Mouse (Mus musculus): ENCODE results near the gene Rfc4. TPM values are rescaled to one million over a fixed set of nuclear protein-coding genes. Genes with fewer than 3 reads are reported as not detected.

Gene Rfc4
- polyA plus RNA-seq, 1 experiment from 2014 or later = 94.2 TPM

- ATAC-seq (ENCODE audit: low FRiP score) = no peak
- H3K9me3 ChIP-seq (replicated peaks) = no peaks in the 10 kb centered on the region
- WGBS = 94% methylated on average over 13 of the region's 13 CpGs
Measured at GRCm38 (mm10) chr16:23157013-23157412, 29.5 kb upstream of the Rfc4 start.

GRCm38 (mm10) chr16:23154261-23154660 is 26.7 kb upstream of the Rfc4 start:
- no peak overlapping the region for H3K4me2 ChIP-seq (replicated peaks)
- H3K9me3 ChIP-seq (replicated peaks) = no peaks in the 10 kb centered on the region

More at GRCm38 (mm10) chr16:23157013-23157412, 29.5 kb upstream of the Rfc4 start:
- Histone ChIP-seq H3K4me2 (replicated peaks) (no peak overlapping the region), H3K27ac (no peak overlapping the region), H3K4me1 (no peaks in the 10 kb centered on the region), H3K27me3 (no peaks in the 10 kb centered on the region), H3K9ac (no peak overlapping the region), H3K36me3 (no peaks in the 10 kb centered on the region), H3K4me3 (no peak overlapping the region)

GRCm38 (mm10) chr16:23151423-23151822 is 23.9 kb upstream of the Rfc4 start:
- no peaks in the 10 kb centered on the region for H3K9me3 ChIP-seq (replicated peaks)
- no peaks in the 10 kb centered on the region for H3K27me3 ChIP-seq
- H3K27ac ChIP-seq = no peak overlapping the region
- no peak overlapping the region for H3K9ac ChIP-seq
- H3K36me3 ChIP-seq = no peaks in the 10 kb centered on the region
- H3K4me1 ChIP-seq = no peaks in the 10 kb centered on the region
- H3K4me2 ChIP-seq (replicated peaks) = no peak overlapping the region
- 28% methylated on average over 2 of the region's 2 CpGs for WGBS
- H3K4me3 ChIP-seq = no peak overlapping the region
- no peak for ATAC-seq (ENCODE audit: low FRiP score)

More at GRCm38 (mm10) chr16:23154261-23154660, 26.7 kb upstream of the Rfc4 start:
- ATAC-seq (ENCODE audit: low FRiP score) = no peak
- H3K36me3 ChIP-seq = no peaks in the 10 kb centered on the region
- WGBS = 86% methylated on average over 5 of the region's 5 CpGs
- no peak overlapping the region for H3K4me3 ChIP-seq
- H3K4me1 ChIP-seq = no peaks in the 10 kb centered on the region
- H3K9ac ChIP-seq = no peak overlapping the region
- no peak overlapping the region for H3K27ac ChIP-seq
- H3K27me3 ChIP-seq = no peaks in the 10 kb centered on the region

GRCm38 (mm10) chr16:23149396-23149795 is 21.9 kb upstream of the Rfc4 start:
- no peak for ATAC-seq (ENCODE audit: low FRiP score)
- no peaks in the 10 kb centered on the region for H3K9me3 ChIP-seq (replicated peaks)
- H3K9ac ChIP-seq = no peak overlapping the region
- no peaks in the 10 kb centered on the region for H3K4me1 ChIP-seq
- no peak overlapping the region for H3K4me2 ChIP-seq (replicated peaks)
- H3K36me3 ChIP-seq = no peaks in the 10 kb centered on the region
- no peaks in the 10 kb centered on the region for H3K27me3 ChIP-seq
- WGBS = 87% methylated on average over 8 of the region's 8 CpGs
- H3K27ac ChIP-seq = no peak overlapping the region
- no peak overlapping the region for H3K4me3 ChIP-seq

GRCm38 (mm10) chr16:23148936-23149335 is 21.4 kb upstream of the Rfc4 start:
- Histone ChIP-seq H3K4me2 (replicated peaks) (no peak overlapping the region), H3K27me3 (no peaks in the 10 kb centered on the region), H3K9me3 (replicated peaks) (no peaks in the 10 kb centered on the region), H3K27ac (no peak overlapping the region), H3K36me3 (no peaks in the 10 kb centered on the region), H3K4me1 (no peaks in the 10 kb centered on the region), H3K9ac (no peak overlapping the region), H3K4me3 (no peak overlapping the region)
- ATAC-seq (ENCODE audit: low FRiP score) = no peak
- WGBS = 67% methylated on average over 2 of the region's 2 CpGs

- H3K4me2 ChIP-seq (replicated peaks) = no peak within 1 kb of the TSS
- no peak within 1 kb of the TSS for H3K4me3 ChIP-seq
- no peak for ATAC-seq (ENCODE audit: low FRiP score)
- no peak within 1 kb of the TSS for H3K9ac ChIP-seq
- 83% methylated on average over 3 of the region's 3 CpGs for WGBS
- no peaks in the 10 kb centered on the region for H3K27me3 ChIP-seq
- no peak within 1 kb of the TSS for H3K27ac ChIP-seq
- no peaks in the 10 kb centered on the region for H3K4me1 ChIP-seq
- H3K36me3 ChIP-seq = no peaks in the 10 kb centered on the region
- no peaks in the 10 kb centered on the region for H3K9me3 ChIP-seq (replicated peaks)
Measured at GRCm38 (mm10) chr16:23146280-23146679, 18.7 kb upstream of the Rfc4 start, which contains the start of gene Adipoq. Adipoq (plus strand) TSS chr16:23146536.

GRCm38 (mm10) chr16:23145211-23145610 is 17.7 kb upstream of the Rfc4 start:
- 84% methylated on average over 5 of the region's 5 CpGs for WGBS
- ATAC-seq (ENCODE audit: low FRiP score) = no peak
- H3K4me2 ChIP-seq (replicated peaks) = no peak overlapping the region
- no peaks in the 10 kb centered on the region for H3K36me3 ChIP-seq
- no peaks in the 10 kb centered on the region for H3K9me3 ChIP-seq (replicated peaks)
- no peaks in the 10 kb centered on the region for H3K4me1 ChIP-seq
- no peak overlapping the region for H3K9ac ChIP-seq
- no peaks in the 10 kb centered on the region for H3K27me3 ChIP-seq
- H3K4me3 ChIP-seq = no peak overlapping the region
- H3K27ac ChIP-seq = no peak overlapping the region

GRCm38 (mm10) chr16:23144326-23144725 is 16.8 kb upstream of the Rfc4 start:
- WGBS = 81% methylated on average over 7 of the region's 7 CpGs
- H3K27me3 ChIP-seq = no peaks in the 10 kb centered on the region
- H3K4me2 ChIP-seq (replicated peaks) = no peak overlapping the region
- no peak for ATAC-seq (ENCODE audit: low FRiP score)
- no peak overlapping the region for H3K4me3 ChIP-seq
- no peaks in the 10 kb centered on the region for H3K9me3 ChIP-seq (replicated peaks)
- no peak overlapping the region for H3K27ac ChIP-seq
- H3K9ac ChIP-seq = no peak overlapping the region
- no peaks in the 10 kb centered on the region for H3K4me1 ChIP-seq
- no peaks in the 10 kb centered on the region for H3K36me3 ChIP-seq

- Histone ChIP-seq H3K36me3 (no peaks in the 10 kb centered on the region), H3K9ac (no peak overlapping the region), H3K4me2 (replicated peaks) (no peak overlapping the region), H3K27me3 (no peaks in the 10 kb centered on the region), H3K4me3 (no peak overlapping the region), H3K27ac (no peak overlapping the region), H3K4me1 (no peaks in the 10 kb centered on the region), H3K9me3 (replicated peaks) (no peaks in the 10 kb centered on the region)
- WGBS = 94% methylated on average over 3 of the region's 3 CpGs
- no peak for ATAC-seq (ENCODE audit: low FRiP score)
Measured at GRCm38 (mm10) chr16:23140911-23141310, 13.4 kb upstream of the Rfc4 start.

GRCm38 (mm10) chr16:23136406-23136970 is 9.0 kb upstream of the Rfc4 start:
- Histone ChIP-seq H3K4me2 (replicated peaks) (no peak overlapping the region), H3K27me3 (no peaks in the 10 kb centered on the region), H3K4me1 (no peaks in the 10 kb centered on the region), H3K4me3 (no peak overlapping the region), H3K27ac (no peak overlapping the region), H3K9me3 (replicated peaks) (no peaks in the 10 kb centered on the region), H3K36me3 (no peaks in the 10 kb centered on the region), H3K9ac (no peak overlapping the region)
- no peak for ATAC-seq (ENCODE audit: low FRiP score)
- WGBS = 67% methylated on average over 4 of the region's 4 CpGs

- no peak for ATAC-seq (ENCODE audit: low FRiP score)
- no peaks in the 10 kb centered on the region for H3K27me3 ChIP-seq
- 20% methylated on average over 11 of the region's 11 CpGs for WGBS
- H3K4me1 ChIP-seq = no peaks in the 10 kb centered on the region
- H3K36me3 ChIP-seq = no peaks in the 10 kb centered on the region
- H3K4me3 ChIP-seq = no peak overlapping the region
- no peaks in the 10 kb centered on the region for H3K9me3 ChIP-seq (replicated peaks)
- no peak overlapping the region for H3K9ac ChIP-seq
- no peak overlapping the region for H3K27ac ChIP-seq
- H3K4me2 ChIP-seq (replicated peaks) = no peak overlapping the region
Measured at GRCm38 (mm10) chr16:23135421-23136149, 8.0 kb upstream of the Rfc4 start.

GRCm38 (mm10) chr16:23132336-23132735 is 4.8 kb upstream of the Rfc4 start:
- Histone ChIP-seq H3K4me2 (replicated peaks) (no peak overlapping the region), H3K4me3 (no peak overlapping the region), H3K27me3 (no peaks in the 10 kb centered on the region), H3K36me3 (no peaks in the 10 kb centered on the region), H3K9ac (no peak overlapping the region), H3K27ac (no peak overlapping the region), H3K4me1 (peaks cover 13% of the 10 kb centered on the region), H3K9me3 (replicated peaks) (no peaks in the 10 kb centered on the region)
- WGBS = 90% methylated on average over 1 of the region's 1 CpGs
- no peak for ATAC-seq (ENCODE audit: low FRiP score)

- 88% methylated on average over 3 of the region's 3 CpGs for WGBS
- ATAC-seq (ENCODE audit: low FRiP score) = no peak
Measured at GRCm38 (mm10) chr16:23130303-23130702, 2.8 kb upstream of the Rfc4 start.

More at GRCm38 (mm10) chr16:23130303-23130702, 2.8 kb upstream of the Rfc4 start:
- Histone ChIP-seq H3K27me3 (no peaks in the 10 kb centered on the region), H3K4me1 (peaks cover 23% of the 10 kb centered on the region), H3K36me3 (no peaks in the 10 kb centered on the region), H3K9me3 (replicated peaks) (no peaks in the 10 kb centered on the region), H3K4me2 (replicated peaks) (no peak overlapping the region), H3K27ac (no peak overlapping the region), H3K9ac (no peak overlapping the region), H3K4me3 (no peak overlapping the region)
